Mouse (Mus musculus): ENCODE data around the gene Elane. TPM values are rescaled to one million over a fixed set of nuclear protein-coding genes. Genes with fewer than 3 reads are reported as not detected.
A peak's percentile ranks its signal among the peaks of the same experiment; 100 is the strongest.
"Not testable (repeated sequence)": the region's sequence is repeated elsewhere in the genome, so short reads cannot be mapped to it uniquely, and the experiment has no call there.

The Elane gene
- polyA plus RNA-seq, 1 experiment, result not detected

GRCm38 (mm10) chr10:79879527-79879926 lies 6.5 kb upstream of the Elane start:
- Histone ChIP-seq H3ac (ENCODE audit: control insufficient read depth, insufficient read length, low read depth) (no peak overlapping the region), H3K4me3 (ENCODE audit: insufficient read depth, poor library complexity, severe bottlenecking) (no peak overlapping the region), H3K36me3 (ENCODE audit: control insufficient read depth, insufficient read depth) (no peaks in the 10 kb centered on the region), H3K79me2 (ENCODE audit: control insufficient read depth, insufficient read depth) (no peaks in the 10 kb centered on the region), H3K79me3 (ENCODE audit: low read depth) (no peaks in the 10 kb centered on the region), H3K27me3 (ENCODE audit: control insufficient read depth, insufficient read depth, insufficient read length) (no peaks in the 10 kb centered on the region)
- TF ChIP-seq USF1 (IDR thresholded peaks at IDR 0.05; ENCODE audit: low read depth) (no peak), MYOD1 (IDR thresholded peaks at IDR 0.05; ENCODE audit: control insufficient read depth, insufficient read length, low read depth) (no peak), CEBPB (IDR thresholded peaks at IDR 0.05; ENCODE audit: low read depth) (no peak), CTCF (IDR thresholded peaks at IDR 0.05; ENCODE audit: control insufficient read depth, insufficient read depth, insufficient read length) (no peak), MYOG (IDR thresholded peaks at IDR 0.05; ENCODE audit: control insufficient read depth, extremely low read depth, insufficient read length) (no peak), MAX (IDR thresholded peaks at IDR 0.05) (no peak), FOSL1 (IDR thresholded peaks at IDR 0.05; ENCODE audit: insufficient read depth, low read length, poor library complexity, severe bottlenecking) (no peak)

GRCm38 (mm10) chr10:79880721-79881120 lies 5.3 kb upstream of the Elane start:
- Histone ChIP-seq H3ac (ENCODE audit: control insufficient read depth, insufficient read length, low read depth) (no peak overlapping the region), H3K79me3 (ENCODE audit: low read depth) (no peaks in the 10 kb centered on the region), H3K79me2 (ENCODE audit: control insufficient read depth, insufficient read depth) (no peaks in the 10 kb centered on the region), H3K4me3 (ENCODE audit: insufficient read depth, poor library complexity, severe bottlenecking) (no peak overlapping the region), H3K36me3 (ENCODE audit: control insufficient read depth, insufficient read depth) (no peaks in the 10 kb centered on the region), H3K27me3 (ENCODE audit: control insufficient read depth, insufficient read depth, insufficient read length) (no peaks in the 10 kb centered on the region)
- TF ChIP-seq MYOG (IDR thresholded peaks at IDR 0.05; ENCODE audit: control insufficient read depth, extremely low read depth, insufficient read length) (no peak), MYOD1 (IDR thresholded peaks at IDR 0.05; ENCODE audit: control insufficient read depth, insufficient read length, low read depth) (no peak), FOSL1 (IDR thresholded peaks at IDR 0.05; ENCODE audit: insufficient read depth, low read length, poor library complexity, severe bottlenecking) (no peak), CEBPB (IDR thresholded peaks at IDR 0.05; ENCODE audit: low read depth) (no peak), MAX (IDR thresholded peaks at IDR 0.05) (no peak), CTCF (IDR thresholded peaks at IDR 0.05; ENCODE audit: control insufficient read depth, insufficient read depth, insufficient read length) (no peak), USF1 (IDR thresholded peaks at IDR 0.05; ENCODE audit: low read depth) (no peak)

- H3K4me3 ChIP-seq (ENCODE audit: insufficient read depth, poor library complexity, severe bottlenecking), result no peak overlapping the region
- H3ac ChIP-seq (ENCODE audit: control insufficient read depth, insufficient read length, low read depth), result no peak overlapping the region
- H3K79me2 ChIP-seq (ENCODE audit: control insufficient read depth, insufficient read depth), result no peaks in the 10 kb centered on the region
- H3K36me3 ChIP-seq (ENCODE audit: control insufficient read depth, insufficient read depth), result no peaks in the 10 kb centered on the region
- H3K27me3 ChIP-seq (ENCODE audit: control insufficient read depth, insufficient read depth, insufficient read length), result no peaks in the 10 kb centered on the region
- no peaks in the 10 kb centered on the region for H3K79me3 ChIP-seq (ENCODE audit: low read depth)
- TF ChIP-seq MYOG (IDR thresholded peaks at IDR 0.05; ENCODE audit: control insufficient read depth, extremely low read depth, insufficient read length) (no peak), CTCF (IDR thresholded peaks at IDR 0.05; ENCODE audit: control insufficient read depth, insufficient read depth, insufficient read length) (no peak)
Measured at GRCm38 (mm10) chr10:79881981-79882380, 4.1 kb upstream of the Elane start.

- H3K27me3 ChIP-seq (ENCODE audit: control insufficient read depth, insufficient read depth, insufficient read length), result peaks cover 6% of the 10 kb centered on the region
- TF ChIP-seq USF1 (IDR thresholded peaks at IDR 0.05; ENCODE audit: low read depth) (no peak), CEBPB (IDR thresholded peaks at IDR 0.05; ENCODE audit: low read depth) (no peak), MYOG (IDR thresholded peaks at IDR 0.05; ENCODE audit: control insufficient read depth, extremely low read depth, insufficient read length) (no peak), MYOD1 (IDR thresholded peaks at IDR 0.05; ENCODE audit: control insufficient read depth, insufficient read length, low read depth) (no peak), MAX (IDR thresholded peaks at IDR 0.05) (no peak), FOSL1 (IDR thresholded peaks at IDR 0.05; ENCODE audit: insufficient read depth, low read length, poor library complexity, severe bottlenecking) (no peak), CTCF (IDR thresholded peaks at IDR 0.05; ENCODE audit: control insufficient read depth, insufficient read depth, insufficient read length) (peak; percentile 47)
- no peak overlapping the region for H3K4me3 ChIP-seq (ENCODE audit: insufficient read depth, poor library complexity, severe bottlenecking)
- no peak overlapping the region for H3ac ChIP-seq (ENCODE audit: control insufficient read depth, insufficient read length, low read depth)
- no peaks in the 10 kb centered on the region for H3K79me3 ChIP-seq (ENCODE audit: low read depth)
- no peaks in the 10 kb centered on the region for H3K79me2 ChIP-seq (ENCODE audit: control insufficient read depth, insufficient read depth)
- H3K36me3 ChIP-seq (ENCODE audit: control insufficient read depth, insufficient read depth), result no peaks in the 10 kb centered on the region
Measured at GRCm38 (mm10) chr10:79883297-79884084, 2.6 kb upstream of the Elane start.

GRCm38 (mm10) chr10:79884446-79884845 lies 1.6 kb upstream of the Elane start:
- Histone ChIP-seq H3ac (ENCODE audit: control insufficient read depth, insufficient read length, low read depth) (no peak overlapping the region), H3K79me3 (ENCODE audit: low read depth) (no peaks in the 10 kb centered on the region), H3K79me2 (ENCODE audit: control insufficient read depth, insufficient read depth) (no peaks in the 10 kb centered on the region), H3K36me3 (ENCODE audit: control insufficient read depth, insufficient read depth) (no peaks in the 10 kb centered on the region), H3K4me3 (ENCODE audit: insufficient read depth, poor library complexity, severe bottlenecking) (no peak overlapping the region), H3K27me3 (ENCODE audit: control insufficient read depth, insufficient read depth, insufficient read length) (peaks cover 6% of the 10 kb centered on the region)
- TF ChIP-seq MYOG (IDR thresholded peaks at IDR 0.05; ENCODE audit: control insufficient read depth, extremely low read depth, insufficient read length) (no peak), MYOD1 (IDR thresholded peaks at IDR 0.05; ENCODE audit: control insufficient read depth, insufficient read length, low read depth) (no peak), CEBPB (IDR thresholded peaks at IDR 0.05; ENCODE audit: low read depth) (no peak), USF1 (IDR thresholded peaks at IDR 0.05; ENCODE audit: low read depth) (no peak), FOSL1 (IDR thresholded peaks at IDR 0.05; ENCODE audit: insufficient read depth, low read length, poor library complexity, severe bottlenecking) (no peak), CTCF (IDR thresholded peaks at IDR 0.05; ENCODE audit: control insufficient read depth, insufficient read depth, insufficient read length) (no peak), MAX (IDR thresholded peaks at IDR 0.05) (no peak)

- not testable (repeated sequence) for H3K4me3 ChIP-seq (ENCODE audit: insufficient read depth, poor library complexity, severe bottlenecking); H3K79me2 ChIP-seq (ENCODE audit: control insufficient read depth, insufficient read depth); H3K27me3 ChIP-seq (ENCODE audit: control insufficient read depth, insufficient read depth, insufficient read length)
Measured at GRCm38 (mm10) chr10:79884938-79885337, 1.1 kb upstream of the Elane start.

More at GRCm38 (mm10) chr10:79884938-79885337, 1.1 kb upstream of the Elane start:
- H3K36me3 ChIP-seq (ENCODE audit: control insufficient read depth, insufficient read depth); H3ac ChIP-seq (ENCODE audit: control insufficient read depth, insufficient read length, low read depth); H3K79me3 ChIP-seq (ENCODE audit: low read depth): not testable (repeated sequence)
